Mouse (Mus musculus) liver, adult 2 months (tissue): ENCODE results near the gene Cct3. TPM values are rescaled to one million over a fixed set of nuclear protein-coding genes. Genes with fewer than 3 reads are reported as not detected.
A peak's percentile ranks its signal among the peaks of the same experiment; 100 is the strongest.
"Not testable (repeated sequence)": the region's sequence is repeated elsewhere in the genome, so short reads cannot be mapped to it uniquely, and the experiment has no call there.

Source experiments
- DNase-seq: peaks from one replicate; pipeline ENCODE4 v3.0.0-alpha.2; 2011; ENCODE audit warnings: low read depth, low spot score; ENCODE audit errors: extremely low read depth
- H3K27ac ChIP-seq: fragments of 200-500 bp; replicated peaks from 2 replicates; pipeline ENCODE4 v1.5.1; 2012; ENCODE audit warnings: low read depth, mild to moderate bottlenecking, control low read depth, inconsistent platforms, low read length; ENCODE audit not compliant: insufficient read depth
- H3K27me3 ChIP-seq: fragments of 200-500 bp; 2 replicates; pipeline ENCODE4 v1.6.1; 2012; ENCODE audit warnings: mild to moderate bottlenecking, moderate library complexity, low read length, inconsistent platforms; ENCODE audit not compliant: control insufficient read depth, insufficient read depth
- H3K36me3 ChIP-seq: fragments of 200-500 bp; 2 replicates; pipeline ENCODE4 v1.6.1; 2012; ENCODE audit warnings: low read length, inconsistent platforms; ENCODE audit not compliant: control insufficient read depth, insufficient read depth
- H3K4me1 ChIP-seq: fragments of 200-500 bp; 2 replicates; pipeline ENCODE4 v1.6.1; 2011; ENCODE audit warnings: low read length; ENCODE audit not compliant: control insufficient read depth, insufficient read depth
- H3K4me3 ChIP-seq: fragments of 200-500 bp; 2 replicates; pipeline ENCODE4 v1.5.1; 2011; ENCODE audit warnings: low read depth, mild to moderate bottlenecking, control low read depth, low read length, moderate library complexity; ENCODE audit not compliant: insufficient read depth
- H3K79me2 ChIP-seq: fragments of 200-500 bp; 2 replicates; pipeline ENCODE4 v1.6.1; 2012; ENCODE audit warnings: inconsistent platforms, mild to moderate bottlenecking, low read length, moderate library complexity; ENCODE audit not compliant: control insufficient read depth, insufficient read depth
- H3K9ac ChIP-seq: fragments of 200-500 bp; 2 replicates; pipeline ENCODE4 v1.6.1; 2012; ENCODE audit warnings: low read depth, mild to moderate bottlenecking, control low read depth, inconsistent platforms, low read length
- CTCF ChIP-seq: fragments of 200-500 bp; IDR thresholded peaks from 2 replicates; pipeline ENCODE4 v1.5.1; 2011; ENCODE audit warnings: low read depth, low read length, control low read depth
- POLR2A ChIP-seq: fragments of 200-500 bp; IDR thresholded peaks from 2 replicates; pipeline ENCODE4 v1.6.1; 2011; ENCODE audit warnings: low read length, control low read depth; ENCODE audit not compliant: insufficient read depth; ENCODE audit errors: extremely low read depth
- WGBS: fragments of 180-500 bp; shearing (Covaris S2); methylation state at CpG from one replicate; pipeline ENCODE4 v1.1.7; 2018; 5-methylcytosine and 5-hydroxymethylcytosine counted together
- polyA plus RNA-seq: library from polyadenylated mRNA; depleted of rRNA; stranded (reverse); fragments of >200 nt; gene quantifications from 2 replicates; pipeline ENCODE4 v1.2.3, GENCODE M21; 2012
- total RNA-seq: library from RNA; depleted of rRNA; stranded (reverse); fragments of >200 nt; gene quantifications from 2 replicates; pipeline ENCODE4 v1.2.3, GENCODE M21; 2014

The Cct3 gene
- total and polyA plus RNA-seq, 2 experiments = 79.7 to 104 TPM

DNA sequence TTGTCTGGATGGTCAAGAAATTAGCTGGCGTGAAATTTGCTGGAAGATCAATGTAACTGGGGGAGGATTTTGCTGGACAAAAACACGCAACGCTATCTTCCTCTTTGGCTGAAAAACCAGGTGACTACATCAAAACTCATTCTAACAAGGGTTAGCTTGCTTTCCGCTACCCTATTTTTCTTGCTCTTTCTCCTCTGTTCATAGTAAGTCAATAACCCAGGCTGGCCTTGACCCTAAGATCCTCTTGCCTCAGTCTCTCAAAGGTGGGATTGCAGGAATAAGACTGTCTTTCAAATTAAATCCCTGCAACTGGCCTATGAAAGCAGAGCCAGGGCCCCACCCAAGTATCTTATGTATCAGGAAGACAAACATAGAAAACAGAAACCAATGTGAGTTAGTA lies 9.8 kb upstream of the Cct3 start, which contains the start of gene Gm38392:
Gene Gm38392 (minus strand): TSS at position 101 of the 400 bp plus-strand sequence.
- no peak for DNase-seq
- H3K9ac ChIP-seq = no peak within 1 kb of the TSS
- no peak within 1 kb of the TSS for H3K27ac ChIP-seq
- no peaks in the 10 kb centered on the region for H3K36me3 ChIP-seq
- no peak within 1 kb of the TSS for H3K4me3 ChIP-seq
- no peaks in the 10 kb centered on the region for H3K27me3 ChIP-seq
- H3K4me1 ChIP-seq = no peaks in the 10 kb centered on the region
- no peak for TF ChIP-seq POLR2A
- no peak for TF ChIP-seq CTCF
- H3K79me2 ChIP-seq = no peaks in the 10 kb centered on the region
- WGBS = 96% methylated on average over 4 of the region's 4 CpGs

DNA sequence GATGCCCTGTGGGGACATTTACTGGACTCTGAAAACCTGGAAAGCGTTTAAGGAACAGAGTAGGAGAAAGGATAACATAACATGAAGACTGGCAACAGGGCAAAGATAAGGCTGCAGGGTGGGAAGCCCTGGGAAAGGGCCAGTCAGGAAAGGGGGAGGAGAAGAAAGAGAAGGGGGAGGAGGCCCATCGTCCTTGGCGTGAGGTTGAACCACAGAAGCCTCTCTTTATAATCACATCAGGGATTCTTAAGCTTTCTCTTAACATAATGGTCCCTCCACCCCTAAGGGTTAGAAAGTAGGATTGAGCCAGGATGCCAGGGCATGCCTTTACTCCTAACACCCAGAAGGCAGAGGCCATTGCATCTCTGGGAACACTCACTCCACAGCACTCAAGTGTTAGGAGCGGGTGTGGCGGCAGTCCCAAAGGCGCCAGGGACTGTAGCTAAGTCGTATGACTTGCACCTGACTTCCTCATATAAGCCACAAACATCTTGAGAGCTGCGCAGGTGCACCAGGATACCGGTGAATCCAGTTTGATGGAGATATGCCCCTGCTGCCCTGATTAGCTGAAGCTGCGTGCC lies 8.7 kb upstream of the Cct3 start:
- not testable (repeated sequence) for DNase-seq, H3K27me3 ChIP-seq, H3K79me2 ChIP-seq, H3K27ac ChIP-seq, H3K4me3 ChIP-seq, H3K4me1 ChIP-seq, H3K9ac ChIP-seq, H3K36me3 ChIP-seq
- WGBS = 87% methylated on average over 8 of the region's 10 CpGs

GRCm38 (mm10) chr3:88291970-88292369 lies 4.9 kb upstream of the Cct3 start:
- H3K36me3 ChIP-seq = no peaks in the 10 kb centered on the region
- H3K27me3 ChIP-seq = no peaks in the 10 kb centered on the region
- H3K9ac ChIP-seq = no peak overlapping the region
- peak; percentile 39; the same call in 1 of the 2 replicates for TF ChIP-seq CTCF
- no peak for TF ChIP-seq POLR2A
- WGBS = 45% methylated on average over 4 of the region's 4 CpGs
- peak; percentile 17 for DNase-seq
- no peak overlapping the region for H3K27ac ChIP-seq
- H3K4me1 ChIP-seq = no peaks in the 10 kb centered on the region
- H3K79me2 ChIP-seq = no peaks in the 10 kb centered on the region
- no peak overlapping the region for H3K4me3 ChIP-seq

- DNase-seq, H3K36me3 ChIP-seq, H3K9ac ChIP-seq, H3K4me1 ChIP-seq, H3K79me2 ChIP-seq, H3K4me3 ChIP-seq, H3K27me3 ChIP-seq, H3K27ac ChIP-seq: not testable (repeated sequence)
- 75% methylated on average over 1 of the region's 1 CpGs for WGBS
These were observed 1.6 kb upstream of the Cct3 start for GRCm38 (mm10) chr3:88295272-88295671.

DNA sequence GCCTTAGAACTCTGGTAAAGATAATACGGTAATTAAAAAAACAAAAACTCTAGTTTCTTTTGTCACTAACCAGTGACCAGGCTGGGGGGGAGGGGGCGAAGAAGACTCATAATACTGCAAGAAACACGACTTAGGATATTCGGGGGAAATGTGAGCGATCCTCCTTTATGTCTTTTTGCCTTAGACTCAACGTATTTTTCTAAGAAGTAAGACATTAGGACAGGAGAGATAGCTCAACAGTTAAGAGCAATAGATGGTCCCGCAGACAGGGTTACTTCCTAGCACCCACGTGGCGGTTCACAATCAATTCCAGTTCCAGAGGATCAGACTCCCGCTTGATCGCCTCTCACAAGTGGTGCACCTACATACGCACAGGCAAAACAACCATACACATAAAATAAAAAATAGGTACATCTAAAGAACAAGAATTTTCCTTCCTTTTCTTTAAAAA lies 781 bp upstream of the Cct3 start:
- H3K36me3 ChIP-seq = peaks cover 18% of the 10 kb centered on the region
- H3K4me1 ChIP-seq = peaks cover 2% of the 10 kb centered on the region; the same call in 1 of the 2 replicates
- DNase-seq = no peak
- no peaks in the 10 kb centered on the region for H3K27me3 ChIP-seq
- H3K9ac ChIP-seq = peak overlapping the region; percentile 33
- peak overlapping the region; percentile 65 for H3K4me3 ChIP-seq
- H3K27ac ChIP-seq = peak overlapping the region; percentile 82
- WGBS = 0% methylated on average over 12 of the region's 12 CpGs
- peaks cover 8% of the 10 kb centered on the region for H3K79me2 ChIP-seq
- no peak for TF ChIP-seq CTCF

GRCm38 (mm10) chr3:88297321-88297851 lies 470 bp downstream of the Cct3 start:
- Histone ChIP-seq H3K9ac (peak overlapping the region; percentile 85), H3K4me3 (peak overlapping the region; percentile 86), H3K36me3 (peaks cover 29% of the 10 kb centered on the region), H3K79me2 (peaks cover 8% of the 10 kb centered on the region), H3K27me3 (no peaks in the 10 kb centered on the region), H3K27ac (peak overlapping the region; percentile 68), H3K4me1 (peaks cover 2% of the 10 kb centered on the region; the same call in 1 of the 2 replicates)
- TF ChIP-seq CTCF = no peak
- no peak for TF ChIP-seq POLR2A
- WGBS = under 1% methylated on average over 30 of the region's 30 CpGs
- DNase-seq = peak; percentile 44
